Mouse (Mus musculus) cortical plate, adult 2 months (tissue): Measurements from ENCODE around the gene Itpkc.

Experiments
- CTCF ChIP-seq: fragments of 200-500 bp; IDR thresholded peaks from 2 replicates; pipeline ENCODE4 v1.5.1; 2011; ENCODE audit warnings: mild to moderate bottlenecking, control low read depth, low read length; ENCODE audit not compliant: insufficient read depth; ENCODE audit errors: extremely low read depth
- POLR2A ChIP-seq: fragments of 200-500 bp; IDR thresholded peaks from 2 replicates; pipeline ENCODE4 v1.6.1; 2011; ENCODE audit warnings: mild to moderate bottlenecking, low read length, control low read depth; ENCODE audit not compliant: insufficient read depth; ENCODE audit errors: extremely low read depth

- TF ChIP-seq CTCF, result no peak
- TF ChIP-seq POLR2A, result no peak
Observed at GRCm38 (mm10) chr7:27177942-27178323, 50.5 kb downstream of the Itpkc start.
